Mouse (Mus musculus) mouse embryonic stem cell (cell line): Measurements from ENCODE around the gene Dlgap3.

Experiments used
- in situ Hi-C, 2 experiments: fragments of 300-500 bp; cut with MboI; formaldehyde crosslinking; loops; 1 replicate in 1 of 2; 3 replicates in 1 of 2; pipeline ENCODE4 v1.14.3; 2019 to 2020; ENCODE audit warnings: low sequenced_read_pairs in 2 of 2, low pct_unique_long_range_greater_than_20kb in 1 of 2, mixed read lengths in 1 of 2; ENCODE audit not compliant: unreplicated experiment in 1 of 2

Gene Dlgap3

GRCm38 (mm10) chr4:127200769-127201617 is 32.0 kb downstream of the Dlgap3 start:
- in situ Hi-C loops, result no loop called here

GRCm38 (mm10) chr4:127203081-127203480 is 34.1 kb downstream of the Dlgap3 start:
- in situ Hi-C loops, result no loop called here

- in situ Hi-C loops, result no loop called here
Measured at GRCm38 (mm10) chr4:127211318-127211717, 42.3 kb downstream of the Dlgap3 start.

GRCm38 (mm10) chr4:127214510-127214909 is 45.5 kb downstream of the Dlgap3 start:
- in situ Hi-C loops, result no loop called here

GRCm38 (mm10) chr4:127215103-127215502 is 46.1 kb downstream of the Dlgap3 start:
- in situ Hi-C loops, result no loop called here

- in situ Hi-C loops, result no loop called here
Measured at GRCm38 (mm10) chr4:127215799-127216198, 46.8 kb downstream of the Dlgap3 start.

GRCm38 (mm10) chr4:127216251-127216651 is 47.2 kb downstream of the Dlgap3 start:
- in situ Hi-C loops, result no loop called here

- in situ Hi-C loops, result no loop called here
Measured at GRCm38 (mm10) chr4:127217048-127217447, 48.0 kb downstream of the Dlgap3 start.

GRCm38 (mm10) chr4:127223291-127223690 is 54.3 kb downstream of the Dlgap3 start:
- in situ Hi-C loops, result no loop called here

- in situ Hi-C loops, result no loop called here
Measured at GRCm38 (mm10) chr4:127223755-127224154, 54.8 kb downstream of the Dlgap3 start.

- in situ Hi-C loops, result no loop called here
Measured at GRCm38 (mm10) chr4:127224444-127225100, 55.6 kb downstream of the Dlgap3 start.

- in situ Hi-C loops, result no loop called here
Measured at GRCm38 (mm10) chr4:127226067-127226466, 57.1 kb downstream of the Dlgap3 start.

GRCm38 (mm10) chr4:127227051-127227673 is 58.2 kb downstream of the Dlgap3 start:
- in situ Hi-C loops, result no loop called here

GRCm38 (mm10) chr4:127232028-127232427 is 63.0 kb downstream of the Dlgap3 start:
- in situ Hi-C loops, result no loop called here

GRCm38 (mm10) chr4:127232551-127232950 is 63.5 kb downstream of the Dlgap3 start:
- in situ Hi-C loops, result no loop called here

- in situ Hi-C loops, result no loop called here
Measured at GRCm38 (mm10) chr4:127233416-127234125, 64.6 kb downstream of the Dlgap3 start.

- in situ Hi-C loops, result no loop called here
Measured at GRCm38 (mm10) chr4:127235742-127236487, 66.9 kb downstream of the Dlgap3 start.

- in situ Hi-C loops, result no loop called here
Measured at GRCm38 (mm10) chr4:127236631-127237030, 67.6 kb downstream of the Dlgap3 start.
